Mouse (Mus musculus) heart, adult 2 months (tissue): Measurements from ENCODE around the gene Olfr1387. TPM values are rescaled to one million over a fixed set of nuclear protein-coding genes. Genes with fewer than 3 reads are reported as not detected.
"Not testable (repeated sequence)": the region's sequence is repeated elsewhere in the genome, so short reads cannot be mapped to it uniquely, and the experiment has no call there.

Source experiments
- DNase-seq, 2 experiments: peaks; one replicate each; pipeline ENCODE4 v3.0.0; 2021
- H3K27ac ChIP-seq: fragments of 200-600 bp; 2 replicates; pipeline ENCODE4 v1.8.1; 2022
- H3K27me3 ChIP-seq: fragments of 200-500 bp; 2 replicates; pipeline ENCODE4 v1.6.1; 2012; ENCODE audit warnings: mild to moderate bottlenecking, low read length, inconsistent platforms, mixed read lengths; ENCODE audit not compliant: control insufficient read depth, insufficient read depth
- H3K36me3 ChIP-seq: fragments of 200-500 bp; 2 replicates; pipeline ENCODE4 v1.6.1; 2012; ENCODE audit warnings: low read length, inconsistent platforms; ENCODE audit not compliant: control insufficient read depth, insufficient read depth
- H3K4me1 ChIP-seq: fragments of 200-500 bp; 2 replicates; pipeline ENCODE4 v1.6.1; 2011; ENCODE audit warnings: low read length; ENCODE audit not compliant: control insufficient read depth, insufficient read depth
- H3K4me3 ChIP-seq: fragments of 200-600 bp; 2 replicates; pipeline ENCODE4 v1.8.1; 2022
- H3K79me2 ChIP-seq: fragments of 200-500 bp; replicated peaks from 2 replicates; pipeline ENCODE4 v1.6.1; 2012; ENCODE audit warnings: mild to moderate bottlenecking, inconsistent platforms, low read length, moderate library complexity, mixed read lengths; ENCODE audit not compliant: control insufficient read depth, insufficient read depth
- H3K9ac ChIP-seq: fragments of 200-500 bp; 2 replicates; pipeline ENCODE4 v1.6.1; 2012; ENCODE audit warnings: low read depth, mild to moderate bottlenecking, control low read depth, inconsistent platforms, low read length, mixed read lengths
- CTCF ChIP-seq: fragments of 200-600 bp; IDR thresholded peaks from 2 replicates; pipeline ENCODE4 v1.8.1; 2022; ENCODE audit warnings: antibody characterized with exemption, mild to moderate bottlenecking, moderate library complexity
- EP300 ChIP-seq: fragments of 200-500 bp; IDR thresholded peaks from 2 replicates; pipeline ENCODE4 v1.6.1; 2011; ENCODE audit warnings: low read depth, low read length, control low read depth; ENCODE audit not compliant: insufficient read depth
- POLR2A ChIP-seq: fragments of 200-500 bp; IDR thresholded peaks from 2 replicates; pipeline ENCODE4 v1.6.1; 2011; ENCODE audit warnings: mild to moderate bottlenecking, low read depth, low read length, control low read depth; ENCODE audit not compliant: insufficient read depth
- WGBS: fragments of 180-500 bp; shearing (Covaris S2); methylation state at CpG from one replicate; pipeline ENCODE4 v1.1.7; 2018; 5-methylcytosine and 5-hydroxymethylcytosine counted together
- intact Hi-C: fragments of 180-260 bp; cut with DNase I; formaldehyde crosslinking; loops from one replicate; pipeline ENCODE4 v1.15.1; 2025
- polyA plus RNA-seq: library from polyadenylated mRNA; depleted of rRNA; stranded (reverse); fragments of >200 nt; gene quantifications from 2 replicates; pipeline ENCODE4 v1.2.3, GENCODE M21; 2012; rRNA removed
- total RNA-seq, 2 experiments: library from RNA; stranded (reverse); gene quantifications; 2 replicates each; pipeline ENCODE4 v1.2.3; 2021

The Olfr1387 gene
- total and polyA plus RNA-seq, 3 experiments = 0.07 TPM; not detected in 2

GRCm38 (mm10) chr11:49436411-49436810 lies 18.7 kb upstream of the Olfr1387 start, which contains the start of gene Olfr1388:
Gene Olfr1388 (plus strand): TSS chr11:49436624.
- H3K9ac ChIP-seq = no peak within 1 kb of the TSS
- H3K4me1 ChIP-seq = no peaks in the 10 kb centered on the region
- no peaks in the 10 kb centered on the region for H3K36me3 ChIP-seq
- no peak within 1 kb of the TSS for H3K4me3 ChIP-seq
- DNase-seq = peak; percentile 29 to 44
- no peak within 1 kb of the TSS for H3K27ac ChIP-seq
- TF ChIP-seq CTCF (no peak), EP300 (no peak), POLR2A (no peak)
- 20% methylated on average over 3 of the region's 3 CpGs for WGBS
- H3K27me3 ChIP-seq = no peaks in the 10 kb centered on the region
- intact Hi-C loops = no loop called here
- no peaks in the 10 kb centered on the region for H3K79me2 ChIP-seq

GRCm38 (mm10) chr11:49464746-49465145 lies 9.6 kb downstream of the Olfr1387 start, which contains the start of gene Olfr1386:
Gene Olfr1386 (plus strand): TSS chr11:49465046.
- 63% methylated on average over 3 of the region's 3 CpGs for WGBS

GRCm38 (mm10) chr11:49485973-49486372 lies 30.8 kb downstream of the Olfr1387 start:
- no peak for TF ChIP-seq POLR2A
- no peak for TF ChIP-seq EP300
- no peak for TF ChIP-seq CTCF
- no peaks in the 10 kb centered on the region for H3K27me3 ChIP-seq
- whole genome bisulfite sequencing = 49% methylated on average over 4 of the region's 4 CpGs
- H3K4me3 ChIP-seq = no peak overlapping the region
- no peaks in the 10 kb centered on the region for H3K4me1 ChIP-seq
- intact Hi-C loops = no loop called here
- no peak for DNase-seq
- H3K27ac ChIP-seq = no peak overlapping the region
- H3K36me3 ChIP-seq = no peaks in the 10 kb centered on the region
- H3K79me2 ChIP-seq = no peaks in the 10 kb centered on the region
- H3K9ac ChIP-seq = no peak overlapping the region

More at GRCm38 (mm10) chr11:49464746-49465145, 9.6 kb downstream of the Olfr1387 start, which contains the start of gene Olfr1386:
- H3K27ac ChIP-seq, H3K4me1 ChIP-seq, H3K4me3 ChIP-seq, intact Hi-C loops, H3K27me3 ChIP-seq, H3K9ac ChIP-seq, H3K36me3 ChIP-seq, DNase-seq, H3K79me2 ChIP-seq: not testable (repeated sequence)

GRCm38 (mm10) chr11:49488770-49489169 lies 33.6 kb downstream of the Olfr1387 start, which contains the start of gene Olfr1385:
Gene Olfr1385 (plus strand): TSS chr11:49489070.
- DNase-seq, H3K79me2 ChIP-seq, intact Hi-C loops, H3K36me3 ChIP-seq, H3K9ac ChIP-seq, H3K27me3 ChIP-seq, H3K4me3 ChIP-seq, H3K4me1 ChIP-seq, H3K27ac ChIP-seq: not testable (repeated sequence)
- WGBS = 63% methylated on average over 1 of the region's 1 CpGs

Other genes with a start within 250 kb of the Olfr1387 start
- gene Mgat1, start 211.2 kb upstream of the Olfr1387 start, total RNA-seq = 10 to 100 TPM; 59.2 to 72.3 TPM
- 74.4 and 86.4 TPM in 2 replicates for gene Mgat1, start 211.2 kb upstream of the Olfr1387 start, polyA plus RNA-seq
- gene Olfr1393, start 177.0 kb upstream of the Olfr1387 start, total RNA-seq = under 1 TPM; 0.39 TPM
- 1.8 and 2.1 TPM in 2 replicates for gene Olfr1393, start 177.0 kb upstream of the Olfr1387 start, polyA plus RNA-seq
- not detected for gene Olfr1392, start 170.1 kb upstream of the Olfr1387 start, total RNA-seq
- 0.08 TPM in 1 of 2 replicates, not detected in the other for gene Olfr1392, start 170.1 kb upstream of the Olfr1387 start, polyA plus RNA-seq
- gene Olfr10, start 150.6 kb upstream of the Olfr1387 start, total RNA-seq = not detected
- gene Olfr10, start 150.6 kb upstream of the Olfr1387 start, polyA plus RNA-seq = not detected in 2 replicates
- gene Olfr1391, start 132.6 kb upstream of the Olfr1387 start, total RNA-seq = not detected
- not detected in 2 replicates for gene Olfr1391, start 132.6 kb upstream of the Olfr1387 start, polyA plus RNA-seq
- gene Olfr1390, start 120.2 kb upstream of the Olfr1387 start, total RNA-seq = not detected
- not detected in 2 replicates for gene Olfr1390, start 120.2 kb upstream of the Olfr1387 start, polyA plus RNA-seq
- not detected for gene Olfr1389, start 32.3 kb upstream of the Olfr1387 start, total RNA-seq
- not detected in 2 replicates for gene Olfr1389, start 32.3 kb upstream of the Olfr1387 start, polyA plus RNA-seq
- gene Olfr1388, start 18.7 kb upstream of the Olfr1387 start, total RNA-seq = not detected
- 0.06 TPM in 1 of 2 replicates, not detected in the other for gene Olfr1388, start 18.7 kb upstream of the Olfr1387 start, polyA plus RNA-seq
- gene Olfr1386, start 9.7 kb downstream of the Olfr1387 start, total RNA-seq = under 1 TPM in 1 of 2 experiments, not detected in 1; 0.09 TPM
- not detected in 2 replicates for gene Olfr1386, start 9.7 kb downstream of the Olfr1387 start, polyA plus RNA-seq
- not detected for gene Olfr1385, start 33.7 kb downstream of the Olfr1387 start, total RNA-seq
- not detected in 2 replicates for gene Olfr1385, start 33.7 kb downstream of the Olfr1387 start, polyA plus RNA-seq
- gene Olfr1384, start 51.4 kb downstream of the Olfr1387 start, total RNA-seq = not detected
- not detected in 2 replicates for gene Olfr1384, start 51.4 kb downstream of the Olfr1387 start, polyA plus RNA-seq
- gene Olfr1383, start 64.3 kb downstream of the Olfr1387 start, total RNA-seq = under 1 TPM; 0.31 to 0.32 TPM
- gene Olfr1383, start 64.3 kb downstream of the Olfr1387 start, polyA plus RNA-seq = not detected in 2 replicates
- not detected for gene Olfr1382, start 72.9 kb downstream of the Olfr1387 start, total RNA-seq
- not detected in 2 replicates for gene Olfr1382, start 72.9 kb downstream of the Olfr1387 start, polyA plus RNA-seq
- not detected for gene Olfr1381, start 88.1 kb downstream of the Olfr1387 start, total RNA-seq
- gene Olfr1381, start 88.1 kb downstream of the Olfr1387 start, polyA plus RNA-seq = not detected in 2 replicates
- not detected for gene Olfr1380, start 101.5 kb downstream of the Olfr1387 start, total RNA-seq
- gene Olfr1380, start 101.5 kb downstream of the Olfr1387 start, polyA plus RNA-seq = not detected in 2 replicates
- gene Flt4, start 153.9 kb downstream of the Olfr1387 start, total RNA-seq = 10 to 100 TPM; 11.8 to 12.2 TPM
- 9.3 and 12.7 TPM in 2 replicates for gene Flt4, start 153.9 kb downstream of the Olfr1387 start, polyA plus RNA-seq
- under 1 TPM; 0.52 to 0.86 TPM for gene Scgb3a1, start 208.3 kb downstream of the Olfr1387 start, total RNA-seq
- 1.6 and 709 TPM in 2 replicates for gene Scgb3a1, start 208.3 kb downstream of the Olfr1387 start, polyA plus RNA-seq